Comparison of ENCODE assay signal across 18 mouse cellular contexts in the genomic region with DNA sequence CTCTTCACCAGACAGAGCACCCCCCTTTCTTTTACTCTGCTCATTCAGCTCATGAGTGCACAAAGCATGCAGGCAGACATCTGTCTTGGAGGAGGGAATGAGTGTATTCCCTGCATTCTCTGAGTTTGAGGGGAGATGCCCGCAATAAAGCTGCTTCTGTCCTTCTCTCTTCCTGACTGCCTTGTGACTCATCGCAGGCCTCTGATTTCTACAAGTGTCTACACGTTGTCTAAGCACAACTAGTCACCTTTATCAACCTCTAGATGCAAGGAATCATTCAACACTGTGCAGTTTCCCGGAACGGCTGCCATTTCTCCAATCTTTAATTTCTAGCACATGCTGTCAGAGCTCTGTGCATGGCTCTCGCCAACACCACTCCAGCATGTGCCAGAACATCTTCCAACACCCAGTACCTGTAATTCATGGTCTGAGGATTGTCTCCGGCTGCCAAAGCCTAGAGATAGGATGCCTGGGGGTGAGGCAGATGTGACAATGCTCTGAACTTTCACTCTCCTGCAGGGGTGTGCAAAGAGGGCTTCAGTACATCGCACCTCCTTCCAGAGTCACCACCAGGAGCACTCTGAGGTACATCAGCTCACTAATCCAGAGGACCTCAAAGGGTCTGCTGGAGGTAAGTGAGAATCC. TPM values are rescaled to one million over a fixed set of nuclear protein-coding genes. Genes with fewer than 3 reads are reported as not detected.
DNase-seq lines count a peak whose midpoint lies in the region; ATAC-seq lines count a peak whose summit lies in the region.
"Had no signal": no experiment of that assay in that cellular context is flagged by ENCODE, and none has a peak within 500 bp of the region (broad histone marks: within the 10 kb centered on the region; RNA-seq: fewer than 3 reads in every experiment).

No protein-coding gene starts in this region.

- H3K9ac ChIP-seq in heart, embryonic 11.5 days (ENCODE audit: low read depth, low read length): no peak overlapping the region

- intact Hi-C loops in heart, postnatal 36 days (cut with DNase I): no loop called here

- H3K27ac ChIP-seq in heart, embryonic 11.5 days (ENCODE audit: low read depth, low read length): 0 out of 2 replicates have a peak overlapping the region, but pooled peaks have one; percentile 35
- H3K27ac ChIP-seq: layer of hippocampus, adult 2 months; limb, embryonic 10.5 days; macrophage had no signal

- no peak overlapping the region for H3K4me3 ChIP-seq in heart, embryonic 11.5 days (ENCODE audit: low read depth, low read length)
- H3K4me3 ChIP-seq: layer of hippocampus, adult 2 months; limb, embryonic 10.5 days had no signal

- no peak for DNase-seq in heart, postnatal 36 days
- DNase-seq in layer of hippocampus, adult 9-11 months: peak; percentile 38
- no peak for DNase-seq in layer of hippocampus, postnatal 25 days (ENCODE audit: extremely low spot score in 1 of 2, low spot score in 1 of 2)
- DNase-seq in right cerebral cortex, adult 18-20 months: peak; percentile 50
- no peak for DNase-seq in right cerebral cortex, postnatal 10 days (ENCODE audit: low spot score in 2 of 2)
- DNase-seq in urinary bladder, adult 2 months (ENCODE audit: low spot score): no peak
- DNase-seq: adrenal gland, postnatal 25 days; cerebellum, adult 8-10 months; gastrocnemius, postnatal 14 days; heart, postnatal 14 days; kidney, adult 11 months; lung, adult 2 months had no signal

- WGBS in heart, embryonic 11.5 days (ENCODE audit: insufficient replicate concordance): 38% methylated on average over 8 of the region's 8 CpGs

- H3K4me1 ChIP-seq in heart, embryonic 11.5 days (ENCODE audit: control insufficient read depth, insufficient read depth, low read length): peaks cover 25% of the 10 kb centered on the region

- peak; percentile 61; the same call in 1 of the 2 replicates for ATAC-seq in heart, embryonic 11.5 days (replicated peaks; ENCODE audit: insufficient number of reproducible peaks, low FRiP score, low TSS enrichment)

- peak overlapping the region; percentile 39 for H3K4me2 ChIP-seq in heart, embryonic 11.5 days
- H3K4me2 ChIP-seq: liver, embryonic 11.5 days had no signal

- no peaks in the 10 kb centered on the region for H3K36me3 ChIP-seq in heart, embryonic 11.5 days (ENCODE audit: control insufficient read depth, insufficient read depth, low read length)
- H3K36me3 ChIP-seq: limb, embryonic 10.5 days had no signal

- H3K9me3 ChIP-seq in heart, embryonic 11.5 days (replicated peaks; ENCODE audit: control insufficient read depth, low read length): no peaks in the 10 kb centered on the region
- H3K9me3 ChIP-seq: limb, embryonic 10.5 days had no signal

- no peaks in the 10 kb centered on the region for H3K27me3 ChIP-seq in heart, embryonic 11.5 days (ENCODE audit: control insufficient read depth, insufficient read depth, low read length)

RNA-seq across cellular contexts. Expression of gene Brinp2, which starts 59.7 kb away (rescaled TPM):
- polyA plus RNA-seq in heart, embryonic 11.5 days (2014; fragmentation: Nextera tagmentation; extraction: Ambion mirVana): 0.33 and 0.39 TPM in 2 replicates
- under 1 TPM in 1 of 2 experiments, not detected in 1; 0.22 TPM for total RNA-seq in heart, postnatal 36 days (2021)
- total RNA-seq in layer of hippocampus, postnatal 25 days (2021): 10 to 100 TPM; 82.2 to 88.3 TPM
- polyA plus RNA-seq in urinary bladder, adult 2 months (2012; rRNA removed): 1.6 and 2.0 TPM in 2 replicates
- total RNA-seq: neutrophil, adult 5-6 weeks had no signal
- polyA plus RNA-seq: macrophage had no signal

Comparison
In these comparisons a context has a peak if more than half of its experiments do, and no peak if none do; other contexts are left out.
1. DNase-seq: peak in layer of hippocampus, adult 9-11 months (single experiment) and right cerebral cortex, adult 18-20 months (single experiment); none in heart, postnatal 36 days (0 of 2), layer of hippocampus, postnatal 25 days (0 of 2), right cerebral cortex, postnatal 10 days (0 of 2) and urinary bladder, adult 2 months (single experiment).
2. RNA of gene Brinp2, which starts 59.7 kb away (total RNA-seq): 82.2 to 88.3 TPM in layer of hippocampus, postnatal 25 days; 0.22 TPM in heart, postnatal 36 days; every median in the first group is over 10 times any median in the second.